Mouse (Mus musculus): ENCODE measurements around the gene Galnt10. TPM values are rescaled to one million over a fixed set of nuclear protein-coding genes. Genes with fewer than 3 reads are reported as not detected.

Galnt10 gene
- total and polyA plus RNA-seq, 3 experiments, result 5.2 to 8.7 (median 5.6) TPM

DNA sequence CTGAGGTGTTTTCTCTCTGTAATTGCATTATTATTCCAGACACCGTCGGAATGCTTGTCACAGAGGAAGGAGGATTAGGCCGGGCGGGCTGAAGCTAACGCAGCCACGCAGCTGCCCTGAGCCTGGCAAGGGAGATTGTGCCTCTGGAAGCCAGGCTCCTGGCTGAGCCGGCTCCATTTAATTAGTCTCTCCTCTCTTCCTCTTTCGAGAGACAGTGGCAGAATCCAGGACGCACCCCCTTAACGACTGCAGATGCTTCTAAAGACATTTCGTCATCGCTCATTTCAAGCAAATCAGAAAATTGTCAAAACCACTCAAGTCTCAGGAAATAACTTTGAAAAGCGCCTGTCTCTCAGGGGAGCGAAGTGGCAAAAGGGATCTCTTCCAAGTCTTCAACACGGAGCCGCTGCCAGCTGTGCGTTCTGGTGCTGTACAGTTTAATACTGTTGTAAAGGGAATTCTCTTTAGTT is 51.0 kb downstream of the Galnt10 start:
- Histone ChIP-seq H3K9ac (ENCODE audit: low read depth, low read length) (no peak overlapping the region; the same call in 1 of the 2 replicates), H3K27ac (peak overlapping the region; percentile 73), H3K27me3 (ENCODE audit: control insufficient read depth, insufficient read depth, low read length) (no peaks in the 10 kb centered on the region), H3K36me3 (ENCODE audit: control insufficient read depth, insufficient read depth, low read length) (no peaks in the 10 kb centered on the region), H3K4me1 (ENCODE audit: control insufficient read depth, insufficient read depth, low read length) (peaks cover 7% of the 10 kb centered on the region), H3K79me2 (replicated peaks; ENCODE audit: control insufficient read depth, insufficient read depth, low read length) (no peaks in the 10 kb centered on the region), H3K4me3 (peak overlapping the region; percentile 34)
- peak in 1 of 2 experiments; percentile 32 for DNase-seq
- TF ChIP-seq CTCF (IDR thresholded peaks at IDR 0.05) (no peak), POLR2A (IDR thresholded peaks at IDR 0.05; ENCODE audit: insufficient read depth, low read depth, low read length) (no peak), EP300 (IDR thresholded peaks at IDR 0.05; ENCODE audit: insufficient read depth, low read depth, low read length) (no peak)
- WGBS, result 28% methylated on average over 17 of the region's 17 CpGs
- intact Hi-C loops (cut with DNase I), result loop anchor here (2.0 kb wide), 2 partner anchors 21 to 51 kb away; partner anchors contain the start of gene Galnt10

DNA sequence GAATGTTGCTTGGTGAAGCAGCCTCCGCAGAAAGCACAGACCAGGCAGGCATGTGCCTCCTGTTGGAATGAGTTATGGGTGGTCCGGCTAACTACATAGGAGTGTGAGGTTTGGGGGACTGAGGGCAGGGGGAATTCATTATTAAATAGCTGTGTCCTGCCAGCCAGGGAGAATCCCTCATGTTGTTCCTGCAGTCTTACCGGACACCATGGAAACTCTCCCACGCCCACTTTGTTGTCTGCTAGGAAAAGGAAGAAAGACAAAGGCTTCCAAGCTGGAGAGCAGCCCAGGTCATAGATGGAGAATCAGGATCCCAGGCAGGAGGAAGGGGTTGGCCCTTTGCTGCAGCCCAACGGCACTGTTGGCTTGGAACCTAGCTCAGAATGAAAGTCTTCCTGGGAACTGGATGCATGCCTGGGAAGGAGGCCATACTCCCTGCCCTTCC is 51.6 kb downstream of the Galnt10 start:
- TF ChIP-seq POLR2A (IDR thresholded peaks at IDR 0.05; ENCODE audit: insufficient read depth, low read depth, low read length), result no peak
- peak; percentile 68; the same call in 1 of the 2 replicates for TF ChIP-seq EP300 (IDR thresholded peaks at IDR 0.05; ENCODE audit: insufficient read depth, low read depth, low read length)
- TF ChIP-seq CTCF (IDR thresholded peaks at IDR 0.05), result no peak
- H3K4me1 ChIP-seq (ENCODE audit: control insufficient read depth, insufficient read depth, low read length), result peaks cover 7% of the 10 kb centered on the region
- DNase-seq, result peak; percentile 60 to 77
- H3K27me3 ChIP-seq (ENCODE audit: control insufficient read depth, insufficient read depth, low read length), result no peaks in the 10 kb centered on the region
- no peak overlapping the region for H3K9ac ChIP-seq (ENCODE audit: low read depth, low read length)
- 31% methylated on average over 5 of the region's 5 CpGs for WGBS
- intact Hi-C loops (cut with DNase I), result loop anchor here (2.0 kb wide), 2 partner anchors 22 to 52 kb away; partner anchors contain the start of gene Galnt10
- H3K36me3 ChIP-seq (ENCODE audit: control insufficient read depth, insufficient read depth, low read length), result no peaks in the 10 kb centered on the region
- no peaks in the 10 kb centered on the region for H3K79me2 ChIP-seq (replicated peaks; ENCODE audit: control insufficient read depth, insufficient read depth, low read length)
- H3K4me3 ChIP-seq, result peak overlapping the region; percentile 34
- peak overlapping the region; percentile 73 for H3K27ac ChIP-seq

- 97% methylated on average over 7 of the region's 7 CpGs for WGBS
- DNase-seq, result no peak
- H3K4me1 ChIP-seq (ENCODE audit: control insufficient read depth, insufficient read depth, low read length), result peaks cover 7% of the 10 kb centered on the region
- no peaks in the 10 kb centered on the region for H3K27me3 ChIP-seq (ENCODE audit: control insufficient read depth, insufficient read depth, low read length)
- intact Hi-C loops (cut with DNase I), result no loop called here
- no peak overlapping the region for H3K9ac ChIP-seq (ENCODE audit: low read depth, low read length)
- no peak for TF ChIP-seq CTCF (IDR thresholded peaks at IDR 0.05)
- TF ChIP-seq POLR2A (IDR thresholded peaks at IDR 0.05; ENCODE audit: insufficient read depth, low read depth, low read length), result no peak
- TF ChIP-seq EP300 (IDR thresholded peaks at IDR 0.05; ENCODE audit: insufficient read depth, low read depth, low read length), result no peak
- no peaks in the 10 kb centered on the region for H3K36me3 ChIP-seq (ENCODE audit: control insufficient read depth, insufficient read depth, low read length)
- no peak overlapping the region for H3K4me3 ChIP-seq
- no peaks in the 10 kb centered on the region for H3K79me2 ChIP-seq (replicated peaks; ENCODE audit: control insufficient read depth, insufficient read depth, low read length)
- no peak overlapping the region for H3K27ac ChIP-seq
Measured at GRCm38 (mm10) chr11:57700114-57700513, 54.9 kb downstream of the Galnt10 start.

DNA sequence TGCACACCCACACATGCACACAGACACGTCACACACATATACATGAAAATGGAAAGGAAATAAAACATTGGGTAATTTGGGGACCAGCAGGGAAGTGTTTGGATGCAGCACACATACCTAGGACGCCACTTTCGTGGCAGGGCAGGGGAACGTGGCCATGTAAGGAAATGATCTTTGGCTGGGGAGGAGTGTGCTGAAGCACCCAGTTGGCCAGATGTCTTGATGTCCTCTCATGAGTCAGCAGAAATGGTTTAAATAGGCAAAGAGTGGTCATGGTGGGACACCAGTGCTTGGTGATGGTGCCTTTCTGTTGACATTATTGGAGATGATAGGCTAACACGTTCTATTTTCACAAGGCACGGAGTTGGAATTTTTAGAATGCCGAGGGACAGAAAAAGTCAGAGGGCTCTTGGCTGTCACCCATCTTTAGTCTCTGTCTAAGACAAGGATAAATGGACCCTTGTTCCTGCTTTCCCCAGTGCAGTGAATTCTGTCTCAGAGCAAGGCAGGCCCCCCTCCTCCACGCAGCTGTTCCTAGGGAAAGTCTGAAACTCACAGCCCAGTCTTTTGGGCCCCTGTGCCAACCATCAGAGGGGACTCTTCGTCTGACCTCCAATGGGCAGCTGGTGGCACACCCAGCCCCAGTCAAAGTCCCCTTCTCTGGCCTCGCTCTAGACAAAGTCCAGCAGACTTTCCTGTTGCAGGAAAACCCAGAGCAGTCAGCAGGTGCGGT is 56.1 kb downstream of the Galnt10 start:
- H3K79me2 ChIP-seq (replicated peaks; ENCODE audit: control insufficient read depth, insufficient read depth, low read length), result no peaks in the 10 kb centered on the region
- no peak overlapping the region for H3K4me3 ChIP-seq
- no peaks in the 10 kb centered on the region for H3K27me3 ChIP-seq (ENCODE audit: control insufficient read depth, insufficient read depth, low read length)
- H3K9ac ChIP-seq (ENCODE audit: low read depth, low read length), result no peak overlapping the region
- TF ChIP-seq CTCF (IDR thresholded peaks at IDR 0.05) (no peak), EP300 (IDR thresholded peaks at IDR 0.05; ENCODE audit: insufficient read depth, low read depth, low read length) (no peak)
- intact Hi-C loops (cut with DNase I), result no loop called here
- 62% methylated on average over 11 of the region's 11 CpGs for WGBS
- no peaks in the 10 kb centered on the region for H3K36me3 ChIP-seq (ENCODE audit: control insufficient read depth, insufficient read depth, low read length)
- no peak for DNase-seq
- no peak overlapping the region for H3K27ac ChIP-seq
- H3K4me1 ChIP-seq (ENCODE audit: control insufficient read depth, insufficient read depth, low read length), result peaks cover 7% of the 10 kb centered on the region

GRCm38 (mm10) chr11:57701956-57702355 is 56.7 kb downstream of the Galnt10 start:
- TF ChIP-seq EP300 (IDR thresholded peaks at IDR 0.05; ENCODE audit: insufficient read depth, low read depth, low read length), result no peak
- no peak for TF ChIP-seq POLR2A (IDR thresholded peaks at IDR 0.05; ENCODE audit: insufficient read depth, low read depth, low read length)
- no peak for TF ChIP-seq CTCF (IDR thresholded peaks at IDR 0.05)
- Histone ChIP-seq H3K9ac (ENCODE audit: low read depth, low read length) (no peak overlapping the region), H3K4me1 (ENCODE audit: control insufficient read depth, insufficient read depth, low read length) (peaks cover 7% of the 10 kb centered on the region), H3K4me3 (no peak overlapping the region), H3K36me3 (ENCODE audit: control insufficient read depth, insufficient read depth, low read length) (no peaks in the 10 kb centered on the region), H3K27me3 (ENCODE audit: control insufficient read depth, insufficient read depth, low read length) (no peaks in the 10 kb centered on the region), H3K27ac (no peak overlapping the region), H3K79me2 (replicated peaks; ENCODE audit: control insufficient read depth, insufficient read depth, low read length) (no peaks in the 10 kb centered on the region)
- no peak for DNase-seq
- intact Hi-C loops (cut with DNase I), result no loop called here
- 77% methylated on average over 5 of the region's 5 CpGs for WGBS

DNA sequence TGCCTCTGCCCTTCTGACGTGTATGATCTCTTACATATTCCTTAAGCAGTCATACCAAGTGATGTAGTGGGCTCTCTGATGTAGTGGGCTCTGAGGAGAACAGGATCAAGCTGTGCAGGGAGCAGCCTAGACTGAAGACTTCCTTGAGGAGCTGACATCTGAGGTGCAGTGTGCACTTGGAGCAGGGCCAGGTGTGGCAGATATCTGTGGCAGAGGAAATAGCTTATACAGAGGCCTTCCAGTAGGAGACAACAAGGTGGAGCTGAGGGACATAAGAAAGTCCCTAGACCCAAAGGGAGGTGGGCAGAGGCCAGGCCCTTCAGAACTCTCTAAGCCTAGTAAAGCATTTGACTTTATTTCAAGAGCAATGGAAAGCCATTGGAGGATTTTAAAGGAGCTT is 61.4 kb downstream of the Galnt10 start:
- no peak for DNase-seq
- no peak overlapping the region for H3K9ac ChIP-seq (ENCODE audit: low read depth, low read length)
- no peak overlapping the region for H3K4me3 ChIP-seq
- no peaks in the 10 kb centered on the region for H3K79me2 ChIP-seq (replicated peaks; ENCODE audit: control insufficient read depth, insufficient read depth, low read length)
- no peaks in the 10 kb centered on the region for H3K36me3 ChIP-seq (ENCODE audit: control insufficient read depth, insufficient read depth, low read length)
- TF ChIP-seq EP300 (IDR thresholded peaks at IDR 0.05; ENCODE audit: insufficient read depth, low read depth, low read length), result no peak
- no peak for TF ChIP-seq POLR2A (IDR thresholded peaks at IDR 0.05; ENCODE audit: insufficient read depth, low read depth, low read length)
- TF ChIP-seq CTCF (IDR thresholded peaks at IDR 0.05), result no peak
- no peak overlapping the region for H3K27ac ChIP-seq
- WGBS, result 94% methylated on average over 1 of the region's 1 CpGs
- H3K4me1 ChIP-seq (ENCODE audit: control insufficient read depth, insufficient read depth, low read length), result no peaks in the 10 kb centered on the region
- H3K27me3 ChIP-seq (ENCODE audit: control insufficient read depth, insufficient read depth, low read length), result no peaks in the 10 kb centered on the region
- intact Hi-C loops (cut with DNase I), result no loop called here

Measured in heart, adult 2 months (tissue).